Mouse (Mus musculus) testis, adult 2 months (tissue): ENCODE measurements around the gene Slc35e2. TPM values are rescaled to one million over a fixed set of nuclear protein-coding genes. Genes with fewer than 3 reads are reported as not detected.
"Not testable (repeated sequence)": the region's sequence is repeated elsewhere in the genome, so short reads cannot be mapped to it uniquely, and the experiment has no call there.

Source experiments
- H3K27ac ChIP-seq: fragments of 200-500 bp; 2 replicates; pipeline ENCODE4 v1.5.1; 2012; ENCODE audit warnings: low read depth, low read length; ENCODE audit not compliant: control insufficient read depth, insufficient read depth
- H3K27me3 ChIP-seq: fragments of 200-500 bp; 2 replicates; pipeline ENCODE4 v1.6.1; 2012; ENCODE audit warnings: mild to moderate bottlenecking, low read length, moderate library complexity; ENCODE audit not compliant: control insufficient read depth, insufficient read depth
- H3K36me3 ChIP-seq: fragments of 200-500 bp; 2 replicates; pipeline ENCODE4 v1.6.1; 2012; ENCODE audit warnings: mild to moderate bottlenecking, low read length; ENCODE audit not compliant: control insufficient read depth, insufficient read depth
- H3K4me1 ChIP-seq: fragments of 200-500 bp; 2 replicates; pipeline ENCODE4 v1.6.1; 2012; ENCODE audit warnings: low read length; ENCODE audit not compliant: control insufficient read depth, insufficient read depth
- H3K4me3 ChIP-seq: fragments of 200-500 bp; 2 replicates; pipeline ENCODE4 v1.5.1; 2012; ENCODE audit warnings: low read depth, mild to moderate bottlenecking, low read length, moderate library complexity, mixed read lengths; ENCODE audit not compliant: control insufficient read depth
- CTCF ChIP-seq: fragments of 200-500 bp; IDR thresholded peaks from 2 replicates; pipeline ENCODE4 v1.5.1; 2012; ENCODE audit warnings: low read depth, mild to moderate bottlenecking, inconsistent platforms, low read length, moderate library complexity; ENCODE audit not compliant: control insufficient read depth, insufficient read depth, insufficient replicate concordance
- POLR2A ChIP-seq: fragments of 200-500 bp; IDR thresholded peaks from 2 replicates; pipeline ENCODE4 v1.6.1; 2012; ENCODE audit warnings: low read depth, mild to moderate bottlenecking, inconsistent platforms, low read length, moderate library complexity; ENCODE audit not compliant: control insufficient read depth
- polyA plus RNA-seq: library from polyadenylated mRNA; depleted of rRNA; stranded (reverse); fragments of >200 nt; gene quantifications from 2 replicates; pipeline ENCODE4 v1.2.3, GENCODE M21; 2012

Gene Slc35e2
- polyA plus RNA-seq, 1 experiment = 3.2 TPM

DNA sequence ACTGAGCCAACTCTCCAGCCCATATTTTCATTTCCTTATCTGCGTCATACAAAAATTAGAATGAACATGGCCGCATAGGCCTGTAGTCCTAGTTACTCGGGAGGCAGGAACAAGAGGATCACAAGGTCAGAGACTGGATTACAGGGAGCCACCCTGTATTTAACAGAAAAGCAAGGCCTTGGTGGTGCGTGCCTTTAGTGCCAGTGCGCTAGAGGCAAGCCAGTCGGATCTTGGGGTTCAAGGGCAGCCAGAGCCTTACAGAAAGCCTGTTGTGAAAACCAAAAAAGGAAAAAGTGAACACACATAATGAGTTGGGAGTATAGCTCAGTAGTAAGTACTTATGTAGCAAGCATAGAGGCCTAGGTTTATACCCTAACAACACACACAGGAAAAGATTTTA is 31.4 kb upstream of the Slc35e2 start:
- Histone ChIP-seq H3K4me3 (no peak overlapping the region), H3K27ac (no peak overlapping the region), H3K36me3 (no peaks in the 10 kb centered on the region), H3K27me3 (no peaks in the 10 kb centered on the region), H3K4me1 (peaks cover 4% of the 10 kb centered on the region)
- TF ChIP-seq CTCF (no peak), POLR2A (no peak)

DNA sequence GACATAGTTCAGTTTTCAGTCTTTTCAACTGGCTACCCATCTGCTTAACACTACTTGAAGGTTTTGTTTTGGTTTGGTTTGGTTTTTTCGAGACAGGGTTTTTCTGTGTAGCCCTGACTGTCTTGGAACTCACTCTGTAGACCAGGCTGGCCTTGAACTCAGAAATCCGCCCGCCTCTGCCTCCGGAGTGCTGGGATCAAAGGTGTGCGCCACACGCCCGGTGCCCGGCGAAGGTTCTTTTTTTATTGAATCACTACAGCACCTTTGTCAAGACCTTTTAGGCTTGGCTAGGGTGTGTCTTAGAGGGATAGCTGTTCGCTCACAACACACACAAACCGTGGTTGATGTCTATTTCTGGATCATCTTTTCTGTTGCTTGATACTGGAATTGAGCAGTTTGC is 30.9 kb upstream of the Slc35e2 start:
- H3K36me3 ChIP-seq, H3K4me1 ChIP-seq, H3K4me3 ChIP-seq, H3K27me3 ChIP-seq, H3K27ac ChIP-seq: not testable (repeated sequence)

DNA sequence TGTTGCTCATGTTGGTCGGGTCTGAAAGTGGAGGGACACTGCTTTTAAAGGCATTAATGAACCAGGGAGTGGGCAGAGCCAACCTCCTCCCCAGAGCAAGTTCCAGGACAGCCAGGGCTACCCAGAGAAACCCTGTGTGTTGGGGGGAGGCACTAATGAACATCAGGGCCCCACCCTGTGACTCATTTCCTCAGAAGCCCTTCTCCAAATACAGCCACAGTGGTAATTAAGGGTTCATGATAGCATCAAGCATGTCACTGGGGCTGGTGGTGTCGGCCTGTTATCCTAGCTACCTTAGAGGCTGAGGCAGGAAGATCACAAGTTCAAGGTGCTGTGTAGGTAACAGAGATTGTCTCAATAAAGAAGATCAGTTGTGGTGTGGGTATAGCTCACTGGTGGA is 29.8 kb upstream of the Slc35e2 start:
- Histone ChIP-seq H3K27ac (no peak overlapping the region), H3K4me3 (no peak overlapping the region), H3K4me1 (peaks cover 7% of the 10 kb centered on the region), H3K36me3 (no peaks in the 10 kb centered on the region), H3K27me3 (no peaks in the 10 kb centered on the region)
- TF ChIP-seq POLR2A (no peak), CTCF (no peak)

- Histone ChIP-seq H3K27me3 (no peaks in the 10 kb centered on the region), H3K27ac (no peak overlapping the region), H3K36me3 (peaks cover 3% of the 10 kb centered on the region; the same call in 1 of the 2 replicates), H3K4me3 (no peak overlapping the region), H3K4me1 (peaks cover 11% of the 10 kb centered on the region)
- TF ChIP-seq POLR2A = no peak
- TF ChIP-seq CTCF = no peak
Observed at GRCm38 (mm10) chr4:155573155-155573554, 28.1 kb upstream of the Slc35e2 start.

DNA sequence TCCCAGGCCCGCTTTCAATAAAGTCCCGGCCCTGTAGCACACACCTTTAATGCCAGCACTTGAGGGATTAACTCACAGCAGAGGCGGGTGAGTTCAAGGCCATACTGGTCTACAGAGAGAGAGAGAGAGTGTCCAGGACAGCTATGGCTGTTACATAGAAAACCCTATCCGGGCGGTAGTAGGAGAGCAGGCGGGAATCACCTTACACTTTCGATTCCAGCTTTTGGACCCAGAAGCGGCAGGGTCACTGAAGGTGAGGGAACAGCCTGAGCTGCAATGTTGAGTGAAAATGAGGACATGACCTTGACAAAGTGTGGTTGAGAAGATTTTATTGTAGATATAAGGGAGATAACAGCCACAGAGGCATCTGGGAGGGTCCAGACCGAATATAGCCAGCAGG is 27.3 kb upstream of the Slc35e2 start:
- Histone ChIP-seq H3K36me3 (peaks cover 3% of the 10 kb centered on the region; the same call in 1 of the 2 replicates), H3K4me3 (no peak overlapping the region), H3K27ac (peak overlapping the region; percentile 27; the same call in 1 of the 2 replicates), H3K4me1 (peaks cover 9% of the 10 kb centered on the region), H3K27me3 (no peaks in the 10 kb centered on the region)
- TF ChIP-seq CTCF (no peak), POLR2A (no peak)

GRCm38 (mm10) chr4:155574931-155575330 is 26.3 kb upstream of the Slc35e2 start:
- TF ChIP-seq CTCF (no peak), POLR2A (no peak)
- peaks cover 9% of the 10 kb centered on the region for H3K4me1 ChIP-seq
- peaks cover 3% of the 10 kb centered on the region; the same call in 1 of the 2 replicates for H3K36me3 ChIP-seq
- peak overlapping the region; percentile 59; the same call in 1 of the 2 replicates for H3K27ac ChIP-seq
- H3K4me3 ChIP-seq = no peak overlapping the region
- H3K27me3 ChIP-seq = no peaks in the 10 kb centered on the region

DNA sequence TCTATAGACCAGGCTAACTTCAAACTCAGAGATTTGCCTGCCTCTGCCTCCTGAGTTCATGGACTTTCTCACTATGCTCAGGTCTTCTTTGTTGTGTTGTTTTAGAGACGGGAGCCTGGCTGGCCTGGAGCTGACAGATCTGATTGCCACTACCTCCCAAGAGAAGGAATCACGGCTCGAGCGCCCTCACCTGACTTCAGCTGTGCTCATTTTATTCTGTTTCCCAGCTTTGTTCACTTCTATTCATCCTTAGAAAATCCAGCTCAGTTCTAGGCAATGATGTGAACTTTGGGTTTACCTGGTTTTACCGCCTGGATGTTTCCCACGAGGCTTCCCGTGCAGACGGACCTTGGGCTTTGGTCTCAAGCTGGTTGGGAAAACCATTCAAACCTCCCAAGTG is 25.7 kb upstream of the Slc35e2 start:
- Histone ChIP-seq H3K4me1 (peaks cover 9% of the 10 kb centered on the region), H3K36me3 (peaks cover 3% of the 10 kb centered on the region; the same call in 1 of the 2 replicates), H3K27me3 (no peaks in the 10 kb centered on the region), H3K4me3 (no peak overlapping the region), H3K27ac (peak overlapping the region; percentile 16; the same call in 1 of the 2 replicates)
- TF ChIP-seq CTCF = no peak
- no peak for TF ChIP-seq POLR2A

GRCm38 (mm10) chr4:155577132-155577531 is 24.1 kb upstream of the Slc35e2 start:
- no peak overlapping the region for H3K4me3 ChIP-seq
- H3K27me3 ChIP-seq = no peaks in the 10 kb centered on the region
- peaks cover 9% of the 10 kb centered on the region for H3K4me1 ChIP-seq
- peak overlapping the region; percentile 5 for H3K27ac ChIP-seq
- peaks cover 3% of the 10 kb centered on the region; the same call in 1 of the 2 replicates for H3K36me3 ChIP-seq
- TF ChIP-seq CTCF (no peak), POLR2A (no peak)
